Mouse (Mus musculus): ENCODE data around the gene Gzmc. TPM values are rescaled to one million over a fixed set of nuclear protein-coding genes. Genes with fewer than 3 reads are reported as not detected.
"Not testable (repeated sequence)": the region's sequence is repeated elsewhere in the genome, so short reads cannot be mapped to it uniquely, and the experiment has no call there.

Gzmc gene
- not detected for total RNA-seq (2022)

GRCm38 (mm10) chr14:56234556-56234955 lies at the start of gene Gzmc:
TSS of gene Gzmc (minus strand) at chr14:56234656.
- DNase-seq (ENCODE audit: low spot score in 2 of 2), result no peak

GRCm38 (mm10) chr14:56283816-56284215 lies 49.4 kb upstream of the Gzmc start:
- no peak for DNase-seq (ENCODE audit: low spot score in 2 of 2)

- DNase-seq (ENCODE audit: low spot score in 2 of 2), result no peak
These were observed 46.6 kb upstream of the Gzmc start for GRCm38 (mm10) chr14:56281090-56281489.

GRCm38 (mm10) chr14:56278691-56279090 lies 44.2 kb upstream of the Gzmc start:
- DNase-seq (ENCODE audit: low spot score in 2 of 2), result not testable (repeated sequence)

GRCm38 (mm10) chr14:56276096-56276495 lies 41.6 kb upstream of the Gzmc start:
- not testable (repeated sequence) for DNase-seq (ENCODE audit: low spot score in 2 of 2)

- no peak for DNase-seq (ENCODE audit: low spot score in 2 of 2)
These were observed 31.7 kb upstream of the Gzmc start for GRCm38 (mm10) chr14:56266109-56266508.

GRCm38 (mm10) chr14:56262153-56262552 lies 27.7 kb upstream of the Gzmc start, which contains the start of gene Gzmb:
TSS of gene Gzmb (minus strand) at chr14:56262260.
- no peak for DNase-seq (ENCODE audit: low spot score in 2 of 2)

- DNase-seq (ENCODE audit: low spot score in 2 of 2), result no peak
These were observed 6.0 kb upstream of the Gzmc start for GRCm38 (mm10) chr14:56240409-56240808.

- no peak for DNase-seq (ENCODE audit: low spot score in 2 of 2)
These were observed 23.1 kb downstream of the Gzmc start, which contains the start of gene Gzmf for GRCm38 (mm10) chr14:56211317-56211716. TSS of gene Gzmf (minus strand) at chr14:56211417.

- DNase-seq (ENCODE audit: low spot score in 2 of 2), result no peak
These were observed 28.8 kb downstream of the Gzmc start for GRCm38 (mm10) chr14:56205613-56206012.

- DNase-seq (ENCODE audit: low spot score in 2 of 2), result not testable (repeated sequence)
These were observed 29.4 kb downstream of the Gzmc start for GRCm38 (mm10) chr14:56205021-56205420.

GRCm38 (mm10) chr14:56203975-56204374 lies 30.5 kb downstream of the Gzmc start:
- no peak for DNase-seq (ENCODE audit: low spot score in 2 of 2)

GRCm38 (mm10) chr14:56186946-56187345 lies 47.5 kb downstream of the Gzmc start:
- DNase-seq (ENCODE audit: low spot score in 2 of 2), result no peak

- no peak for DNase-seq (ENCODE audit: low spot score in 2 of 2)
These were observed 47.9 kb downstream of the Gzmc start for GRCm38 (mm10) chr14:56186521-56186920.

Other genes with a start within 250 kb of the Gzmc start
- gene Mcpt1, start 216.7 kb downstream of the Gzmc start, total RNA-seq (2022), result not detected
- not detected for gene Mcpt9, start 204.2 kb downstream of the Gzmc start, total RNA-seq (2022)
- gene Mcpt2, start 192.6 kb downstream of the Gzmc start, total RNA-seq (2022), result not detected
- gene Mcpt4, start 172.3 kb downstream of the Gzmc start, total RNA-seq (2022), result 1 to 10 TPM in 3 of 4 experiments, under 1 TPM in 1; 0.53 to 2.6 (median 1.8) TPM
- not detected for gene Mcpt8, start 149.4 kb downstream of the Gzmc start, total RNA-seq (2022)
- gene Ctsg, start 132.1 kb downstream of the Gzmc start, total RNA-seq (2022), result not detected
- gene Gzme, start 114.0 kb downstream of the Gzmc start, total RNA-seq (2022), result not detected
- not detected for gene Gzmd, start 102.0 kb downstream of the Gzmc start, total RNA-seq (2022)
- gene Gzmg, start 75.1 kb downstream of the Gzmc start, total RNA-seq (2022), result not detected
- gene Gzmn, start 60.1 kb downstream of the Gzmc start, total RNA-seq (2022), result not detected
- not detected for gene Gzmf, start 23.2 kb downstream of the Gzmc start, total RNA-seq (2022)
- gene Gzmb, start 27.6 kb upstream of the Gzmc start, total RNA-seq (2022), result not detected
- not detected for gene Atp12a, start 130.4 kb upstream of the Gzmc start, total RNA-seq (2022)
- gene Rnf17, start 167.9 kb upstream of the Gzmc start, total RNA-seq (2022), result under 1 TPM in 3 of 4 experiments, not detected in 1; 0.09 to 0.32 (median 0.29) TPM